Mouse (Mus musculus) lung, postnatal 10 days (tissue): Measurements from ENCODE around the gene CK137956.
A peak's percentile ranks its signal among the peaks of the same experiment; 100 is the strongest.

Experiments
- DNase-seq: peaks from one replicate; pipeline ENCODE4 v3.0.0; 2021

Gene CK137956

GRCm38 (mm10) chr4:127970901-127971868 is at the start of gene CK137956:
CK137956 (minus strand) TSS chr4:127970951.
- DNase-seq, result no peak

- DNase-seq, result no peak
Observed at GRCm38 (mm10) chr4:128019465-128019864, 48.7 kb upstream of the CK137956 start.

- DNase-seq, result no peak
Observed at GRCm38 (mm10) chr4:128004797-128005452, 34.2 kb upstream of the CK137956 start.

- no peak for DNase-seq
Observed at GRCm38 (mm10) chr4:128002638-128003101, 31.9 kb upstream of the CK137956 start.

- no peak for DNase-seq
Observed at GRCm38 (mm10) chr4:127999281-127999680, 28.5 kb upstream of the CK137956 start.

- DNase-seq, result no peak
Observed at GRCm38 (mm10) chr4:127989347-127989995, 18.7 kb upstream of the CK137956 start.

GRCm38 (mm10) chr4:127988526-127989180 is 17.9 kb upstream of the CK137956 start:
- no peak for DNase-seq

GRCm38 (mm10) chr4:127987784-127988455 is 17.2 kb upstream of the CK137956 start, which contains the start of gene Csmd2:
Csmd2 (plus strand) TSS chr4:127987857.
- DNase-seq, result no peak

GRCm38 (mm10) chr4:127987270-127987669 is 16.5 kb upstream of the CK137956 start:
- DNase-seq, result no peak

GRCm38 (mm10) chr4:127986491-127987075 is 15.8 kb upstream of the CK137956 start:
- DNase-seq, result no peak

- no peak for DNase-seq
Observed at GRCm38 (mm10) chr4:127985874-127986273, 15.1 kb upstream of the CK137956 start.

- DNase-seq, result no peak
Observed at GRCm38 (mm10) chr4:127984426-127984825, 13.7 kb upstream of the CK137956 start.

GRCm38 (mm10) chr4:127981125-127981524 is 10.4 kb upstream of the CK137956 start:
- DNase-seq, result no peak

- no peak for DNase-seq
Observed at GRCm38 (mm10) chr4:127972976-127973375, 2.2 kb upstream of the CK137956 start.

GRCm38 (mm10) chr4:127970018-127970421 is 731 bp downstream of the CK137956 start:
- peak; percentile 38 for DNase-seq

- DNase-seq, result no peak
Observed at GRCm38 (mm10) chr4:127969101-127969500, 1.6 kb downstream of the CK137956 start.

GRCm38 (mm10) chr4:127953006-127953710 is 17.6 kb downstream of the CK137956 start:
- DNase-seq, result no peak

- no peak for DNase-seq
Observed at GRCm38 (mm10) chr4:127947696-127948095, 23.1 kb downstream of the CK137956 start.

- no peak for DNase-seq
Observed at GRCm38 (mm10) chr4:127937474-127937873, 33.3 kb downstream of the CK137956 start.

GRCm38 (mm10) chr4:127935369-127935768 is 35.4 kb downstream of the CK137956 start:
- peak; percentile 5 for DNase-seq

GRCm38 (mm10) chr4:127913551-127913950 is 57.2 kb downstream of the CK137956 start:
- DNase-seq, result no peak
